Mouse (Mus musculus): ENCODE data around the gene Myh10.

DNA sequence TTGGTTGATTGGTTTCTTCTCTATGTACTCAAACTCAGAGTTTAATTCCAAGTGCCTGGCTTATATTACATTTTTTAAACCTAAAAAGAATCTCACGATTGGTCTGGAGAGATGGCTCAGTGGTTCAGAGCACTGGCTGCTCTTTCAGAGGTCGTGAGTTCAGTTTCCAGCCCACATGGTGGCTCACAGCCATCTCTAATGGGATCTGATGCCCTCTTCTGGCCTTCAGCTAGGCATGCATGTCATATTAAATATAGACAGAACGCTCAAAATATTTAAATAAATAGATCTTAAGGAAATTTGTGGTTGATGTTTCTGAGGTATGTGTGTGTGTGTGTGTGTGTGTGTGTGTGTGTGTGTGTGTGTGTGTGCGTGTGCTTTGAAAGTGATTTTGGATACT lies 113.8 kb downstream of the Myh10 start:
- peak; percentile 68 for TF ChIP-seq CTCF (IDR thresholded peaks at IDR 0.05; ENCODE audit: low read depth)
- no peak for TF ChIP-seq EP300 (optimal IDR thresholded peaks at IDR 0.05)

Measured in stomach, postnatal 0 days (tissue).